Mouse (Mus musculus) heart, postnatal 4 days (tissue): ENCODE results near the gene Olfr508. TPM values are rescaled to one million over a fixed set of nuclear protein-coding genes. Genes with fewer than 3 reads are reported as not detected.
"Not testable (repeated sequence)": the region's sequence is repeated elsewhere in the genome, so short reads cannot be mapped to it uniquely, and the experiment has no call there.

Experiments
- DNase-seq: peaks from one replicate; pipeline ENCODE4 v3.0.0; 2021
- total RNA-seq, 2 experiments: library from RNA; stranded (reverse); gene quantifications; 2 replicates each; pipeline ENCODE4 v1.2.3; 2021

Olfr508 gene
- not detected for total RNA-seq

DNA sequence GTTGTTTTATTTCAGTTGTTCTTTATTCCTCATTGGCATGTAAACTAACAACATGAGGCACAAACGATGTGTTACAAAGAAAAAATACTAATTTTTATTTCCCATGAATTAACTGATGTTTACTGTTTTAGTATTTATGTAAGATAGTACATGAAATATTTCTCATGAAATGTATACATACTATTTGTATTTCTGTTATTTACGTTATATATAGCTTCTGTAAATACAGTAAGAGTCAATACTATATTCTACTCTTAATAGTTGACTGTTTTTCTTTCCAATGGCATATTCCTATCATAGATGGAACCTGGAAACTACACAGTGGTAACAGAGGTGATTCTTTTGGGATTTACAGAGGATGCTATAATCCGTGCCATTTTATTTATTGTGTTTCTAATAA, at the start of gene Olfr508:
Olfr508 (plus strand) TSS at position 301 of the 400 bp plus-strand sequence.
- no peak for DNase-seq

DNA sequence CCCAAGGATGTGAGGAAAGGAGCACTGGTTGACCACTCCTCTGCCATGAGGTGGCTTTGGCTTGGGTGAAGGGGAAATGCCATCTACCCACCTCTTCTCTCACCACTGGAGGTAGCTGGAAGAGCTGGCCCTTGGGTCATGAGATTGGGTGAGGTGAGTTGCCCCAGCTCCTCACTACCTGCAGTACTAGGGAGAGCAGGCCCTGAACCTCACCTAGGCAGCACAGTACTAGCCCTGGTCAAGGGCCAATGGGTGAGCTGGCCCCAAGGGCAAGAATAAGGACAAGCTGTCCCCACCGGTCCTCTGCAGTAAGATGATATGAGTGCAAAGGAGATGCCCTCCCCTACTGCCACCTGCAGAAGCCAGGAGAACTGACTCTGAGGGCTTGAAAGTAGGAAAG, 40.0 kb upstream of the Olfr508 start:
- DNase-seq: no peak

DNA sequence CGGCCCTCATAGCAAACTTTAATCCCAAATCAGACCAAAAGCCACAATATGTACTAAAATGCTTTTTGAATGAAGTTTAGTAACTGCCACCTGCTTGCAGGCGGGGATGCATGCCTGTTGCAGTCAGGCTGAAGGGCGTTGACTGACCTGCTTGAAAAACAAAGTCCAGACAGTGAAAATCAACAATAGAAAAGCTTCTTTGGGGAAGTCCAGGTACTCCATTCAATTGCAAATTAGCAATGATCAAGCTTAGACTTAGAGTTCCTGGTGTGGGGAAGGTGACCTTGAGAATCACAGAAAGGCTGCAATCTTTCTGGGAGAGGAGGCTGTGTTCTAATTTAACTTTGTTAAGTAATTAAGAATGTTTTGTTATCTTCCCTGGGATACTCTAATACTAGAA, 27.9 kb upstream of the Olfr508 start:
- not testable (repeated sequence) for DNase-seq

DNA sequence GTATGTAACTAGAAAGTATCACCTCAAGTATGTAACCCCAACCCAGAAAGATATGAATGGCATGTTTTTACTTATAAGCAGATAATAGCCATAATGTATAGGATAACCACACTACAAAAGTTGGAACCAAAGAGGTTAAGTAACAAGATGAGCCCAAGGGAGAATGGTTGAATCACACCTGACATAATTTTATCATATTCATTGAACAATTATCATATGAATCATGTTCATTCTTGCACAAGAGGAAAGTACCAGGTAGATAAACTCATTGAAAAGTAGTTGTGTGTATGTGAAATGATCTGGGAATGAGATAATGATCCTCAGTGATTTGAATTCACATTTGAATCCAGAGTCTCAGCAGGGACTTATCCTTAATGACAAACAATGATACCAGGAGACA, 19.3 kb upstream of the Olfr508 start, which contains the start of gene Olfr506:
Olfr506 (plus strand) TSS at position 301 of the 400 bp plus-strand sequence.
- DNase-seq: no peak

DNA sequence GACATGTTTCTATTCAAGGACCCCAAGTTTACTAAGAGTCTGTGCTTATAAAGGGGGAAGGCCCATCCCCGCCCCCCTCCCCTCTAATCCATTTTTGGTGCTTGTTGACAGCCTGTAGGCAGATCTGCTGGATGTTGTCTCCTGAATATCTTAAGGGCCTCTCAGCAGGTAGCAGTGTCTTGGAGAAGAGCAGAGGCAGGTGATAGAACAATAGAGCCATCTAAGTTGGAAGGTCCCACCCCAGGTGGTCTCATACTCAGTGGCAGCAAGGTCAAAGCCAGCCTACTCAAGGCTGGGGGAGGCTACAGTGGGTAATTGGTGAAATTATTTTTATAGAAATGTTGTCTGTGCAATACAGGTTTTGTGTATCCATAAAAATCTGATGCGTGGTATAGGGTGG, 15.7 kb upstream of the Olfr508 start:
- DNase-seq: no peak

DNA sequence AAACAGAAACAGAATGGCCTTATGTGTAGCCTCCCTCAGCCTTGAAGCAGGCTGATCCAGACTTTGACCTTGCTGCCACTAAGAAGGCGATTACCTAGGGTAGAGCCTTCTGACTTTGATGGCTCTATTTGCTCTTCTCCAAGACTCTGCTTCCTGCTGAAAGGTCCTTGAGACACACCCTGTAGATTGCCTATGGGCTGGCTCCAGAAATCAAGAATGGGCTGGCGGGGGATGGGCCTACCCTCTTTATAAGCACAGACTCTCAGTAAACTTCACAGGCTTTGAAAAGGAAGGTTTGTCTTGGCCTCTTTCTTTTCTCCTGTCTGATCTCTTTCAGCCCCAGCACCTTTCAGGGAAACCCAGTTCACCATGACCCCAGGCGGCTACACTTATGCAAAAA, 13.0 kb upstream of the Olfr508 start:
- not testable (repeated sequence) for DNase-seq

DNA sequence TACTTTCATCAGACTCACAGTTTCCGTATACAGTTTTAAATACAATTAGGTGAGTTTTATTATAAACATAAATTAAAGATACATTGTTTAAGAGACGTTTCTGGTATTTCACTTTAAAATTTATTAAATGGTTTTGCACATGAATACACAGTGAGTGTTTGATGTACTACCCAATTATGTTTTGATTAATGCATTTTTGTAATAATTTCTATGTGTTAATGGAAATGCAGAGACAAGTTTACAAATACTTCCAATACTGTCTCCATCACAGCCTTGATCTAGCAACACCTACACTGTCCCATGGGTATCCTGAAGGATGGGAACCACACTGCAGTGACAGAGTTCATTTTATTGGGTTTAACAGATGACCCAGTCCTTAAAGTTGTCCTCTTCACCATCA, 8.3 kb upstream of the Olfr508 start, which contains the start of gene Olfr507:
Olfr507 (plus strand) TSS at position 301 of the 400 bp plus-strand sequence.
- DNase-seq: no peak

DNA sequence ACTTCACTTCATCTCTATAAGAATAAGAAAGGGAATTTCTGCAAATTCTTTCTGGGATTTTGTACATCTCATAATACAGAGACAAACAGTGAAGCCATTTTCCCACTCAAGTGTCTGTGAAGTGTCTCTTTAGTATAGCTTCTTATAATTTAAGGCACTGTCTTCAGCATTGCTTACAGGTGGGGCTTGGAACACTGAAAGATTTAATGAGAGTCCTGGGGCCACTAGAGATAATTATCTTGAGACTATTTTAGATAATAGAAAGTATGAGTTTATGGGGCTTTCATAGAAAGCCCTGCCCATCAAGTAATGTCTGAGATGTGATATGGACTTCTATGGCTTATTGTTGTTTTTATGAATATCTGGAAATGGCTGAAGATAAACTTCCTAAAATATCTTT, 22.0 kb downstream of the Olfr508 start, which contains the start of gene Olfr509:
Olfr509 (minus strand) TSS at position 101 of the 400 bp plus-strand sequence.
- DNase-seq: no peak

DNA sequence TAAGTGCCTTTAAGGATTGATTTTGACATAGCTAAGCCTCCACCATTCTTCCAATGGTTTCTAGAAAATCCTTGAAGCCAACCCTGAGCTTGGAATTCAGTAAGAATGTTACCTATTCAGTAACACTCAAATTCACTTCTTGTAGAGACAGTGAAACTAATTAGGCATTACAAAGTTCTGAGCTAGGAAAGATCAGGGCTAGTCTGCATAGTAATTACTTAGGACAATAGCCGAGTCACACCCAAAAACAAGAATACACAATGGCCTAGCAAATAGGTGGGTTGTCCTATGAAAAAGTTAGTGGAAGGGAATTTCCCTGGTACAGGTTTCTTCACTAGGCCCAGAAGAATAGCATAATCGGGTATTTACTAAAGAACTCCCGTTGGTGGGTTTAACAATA, 32.6 kb downstream of the Olfr508 start:
- no peak for DNase-seq

DNA sequence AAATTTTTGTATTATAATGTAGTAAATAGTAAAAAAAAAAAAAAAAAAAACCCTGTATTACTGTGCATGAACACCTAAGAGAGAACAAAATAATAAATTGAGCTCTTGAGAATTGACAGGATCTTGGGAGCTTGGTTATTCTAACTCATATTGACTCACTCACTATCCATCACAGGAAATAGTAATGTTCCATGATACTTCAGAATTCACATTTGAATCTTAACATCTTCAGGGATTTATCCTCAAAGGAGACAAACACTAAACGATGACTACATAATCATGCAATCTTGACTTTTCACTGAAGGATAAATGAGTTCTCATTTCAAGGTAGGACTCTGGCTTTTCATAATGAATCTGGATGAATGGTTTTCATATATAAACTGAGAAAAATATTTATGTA, 36.3 kb downstream of the Olfr508 start, which contains the start of gene Olfr510:
Olfr510 (plus strand) TSS at position 301 of the 400 bp plus-strand sequence.
- no peak for DNase-seq

DNA sequence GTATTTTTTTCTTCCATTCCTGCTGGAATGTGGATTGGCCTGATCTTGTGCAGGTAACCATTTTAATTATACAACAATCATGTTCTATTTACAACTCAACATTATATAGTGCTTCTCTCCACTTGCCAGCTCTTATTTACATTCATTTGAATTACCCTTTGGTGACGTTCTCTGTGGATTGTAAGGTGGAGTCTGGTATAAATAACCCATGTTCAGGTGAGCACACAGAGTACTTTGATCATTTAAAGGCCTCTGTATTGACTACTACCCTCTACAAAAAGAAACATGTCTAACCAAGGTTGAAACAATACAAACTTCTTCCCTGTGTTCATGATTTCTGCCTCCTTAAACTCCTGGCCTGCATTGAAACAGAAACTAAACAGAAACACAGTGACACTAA, 41.3 kb downstream of the Olfr508 start:
- DNase-seq: no peak

DNA sequence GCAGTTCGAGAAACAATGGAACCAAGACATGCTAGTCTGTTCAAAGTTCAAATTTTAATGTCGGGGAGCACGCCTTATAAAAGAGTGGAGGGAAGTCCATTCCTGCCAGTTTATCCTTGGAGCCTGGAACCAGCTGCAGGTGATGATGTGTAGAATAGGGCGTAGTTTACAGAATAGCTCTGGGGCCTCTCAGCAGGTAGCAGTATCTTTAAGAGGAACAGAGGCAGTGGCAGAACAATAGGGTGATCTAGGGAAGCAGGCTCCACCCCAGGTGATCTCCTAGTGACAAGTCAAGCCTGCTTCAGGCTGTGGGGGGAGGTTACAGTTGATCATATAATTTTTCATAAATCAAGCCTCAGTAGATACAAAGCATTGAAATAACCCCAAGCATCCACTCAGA, 49.1 kb downstream of the Olfr508 start:
- DNase-seq: no peak

Other genes with a start within 250 kb of the Olfr508 start
- not detected for gene Olfr495, start 236.8 kb upstream of the Olfr508 start, total RNA-seq
- not detected for gene Olfr497, start 209.6 kb upstream of the Olfr508 start, total RNA-seq
- not detected for gene Olfr498, start 164.7 kb upstream of the Olfr508 start, total RNA-seq
- not detected for gene Olfr502, start 104.9 kb upstream of the Olfr508 start, total RNA-seq
- not detected for gene Olfr503, start 85.5 kb upstream of the Olfr508 start, total RNA-seq
- gene Olfr504, start 64.2 kb upstream of the Olfr508 start, total RNA-seq: not detected
- not detected for gene Olfr506, start 19.2 kb upstream of the Olfr508 start, total RNA-seq
- not detected for gene Olfr507, start 8.2 kb upstream of the Olfr508 start, total RNA-seq
- under 1 TPM in 1 of 2 experiments, not detected in 1; 0.07 TPM for gene Olfr509, start 21.9 kb downstream of the Olfr508 start, total RNA-seq
- not detected for gene Olfr510, start 36.4 kb downstream of the Olfr508 start, total RNA-seq
- not detected for gene Olfr512, start 83.3 kb downstream of the Olfr508 start, total RNA-seq
- gene Olfr513, start 121.0 kb downstream of the Olfr508 start, total RNA-seq: not detected
- not detected for gene Olfr514, start 196.0 kb downstream of the Olfr508 start, total RNA-seq
- gene Olfr516, start 220.5 kb downstream of the Olfr508 start, total RNA-seq: not detected
- not detected for gene Olfr517, start 242.4 kb downstream of the Olfr508 start, total RNA-seq